Mouse (Mus musculus) heart, adult 8-10 months (tissue): ENCODE data around the gene Zfp51. TPM values are rescaled to one million over a fixed set of nuclear protein-coding genes. Genes with fewer than 3 reads are reported as not detected.
"Not testable (repeated sequence)": the region's sequence is repeated elsewhere in the genome, so short reads cannot be mapped to it uniquely, and the experiment has no call there.

Experiments used
- DNase-seq: peaks from one replicate; pipeline ENCODE4 v3.0.0; 2022; ENCODE audit warnings: low spot score
- total RNA-seq, 4 experiments: library from RNA; stranded (reverse); gene quantifications; 2 replicates each; pipeline ENCODE4 v1.2.4; 2022

Gene Zfp51
- total RNA-seq, result 1 to 10 TPM; 7.6 to 8.7 (median 8.0) TPM

DNA sequence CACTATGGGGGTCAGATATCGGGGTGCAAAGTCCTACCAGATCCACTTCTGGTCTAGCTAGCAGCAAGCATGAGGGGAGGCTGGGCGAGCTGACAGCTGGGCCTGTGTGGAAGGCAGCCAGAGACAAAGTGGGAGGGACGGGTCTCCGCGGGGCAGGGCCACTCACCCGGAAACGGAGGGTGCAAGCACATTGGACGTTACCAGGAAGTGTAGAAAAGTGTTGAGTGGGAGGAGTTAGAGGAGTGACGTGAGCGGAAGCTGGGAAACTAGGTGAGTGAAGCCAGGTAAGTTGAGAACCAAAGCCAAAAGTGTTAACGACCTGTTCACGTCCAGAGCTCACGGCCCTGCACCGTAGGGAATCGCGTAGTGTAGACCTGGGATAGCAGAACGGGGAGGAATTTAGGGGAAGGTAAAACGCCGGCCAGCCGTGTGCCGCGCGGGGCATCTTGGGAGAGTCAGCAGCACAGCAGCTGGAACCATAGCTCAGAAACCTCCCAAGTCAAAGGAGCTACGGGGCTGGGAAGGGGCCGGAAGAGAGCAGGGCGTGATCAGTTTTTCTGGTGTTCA is at the start of gene Zfp51:
TSS of gene Zfp51 (plus strand) at position 237 of the 567 bp plus-strand sequence.
- DNase-seq, result peak; percentile 96

DNA sequence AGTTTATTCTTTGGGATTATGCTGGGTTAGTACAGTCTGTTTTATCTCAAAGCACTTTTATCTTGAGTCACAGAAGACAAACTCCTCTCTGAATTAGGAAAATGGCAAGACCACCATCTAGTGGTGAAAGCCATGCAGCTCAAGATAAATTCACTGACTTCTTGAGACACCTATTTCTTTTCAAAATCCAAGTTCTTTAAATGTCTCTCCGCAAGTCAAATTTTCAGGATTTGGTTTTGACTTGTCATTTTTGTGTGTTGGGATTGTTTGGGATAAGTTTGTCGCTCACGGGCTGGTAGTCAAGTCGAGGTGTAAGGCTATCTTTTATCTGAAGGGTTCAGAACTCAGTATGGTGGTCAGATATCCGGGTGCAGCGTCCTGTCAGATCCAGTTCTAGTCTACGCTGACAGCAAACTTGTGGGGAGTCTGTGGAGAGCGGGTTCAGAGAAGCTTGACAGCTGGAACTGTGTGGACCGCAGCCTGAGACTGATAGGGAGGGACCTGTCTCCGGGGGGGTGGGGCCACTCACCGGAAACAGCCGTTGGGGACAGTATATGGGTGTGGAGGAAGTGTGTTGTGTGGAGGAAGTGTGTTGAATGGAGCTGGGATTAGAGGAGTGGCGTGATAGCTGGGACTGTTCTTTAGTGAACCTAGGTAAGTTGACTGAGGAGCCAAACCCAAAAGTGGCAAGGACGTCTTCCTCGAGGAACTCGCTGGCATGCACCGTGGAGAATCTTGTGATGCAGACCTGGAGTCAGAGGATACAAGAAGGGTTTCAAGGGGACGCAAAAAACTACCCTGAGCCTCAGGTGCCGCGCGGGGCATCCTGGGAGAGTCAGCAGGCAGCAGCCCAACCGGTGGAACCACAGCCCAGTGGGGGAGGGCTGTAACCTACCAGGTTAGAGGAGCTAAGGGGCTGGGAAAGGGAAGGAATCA is 27.2 kb upstream of the Zfp51 start, which contains the start of gene Zfp54:
TSS of gene Zfp54 (plus strand) at position 564 of the 936 bp plus-strand sequence.
- DNase-seq, result peak; percentile 71

DNA sequence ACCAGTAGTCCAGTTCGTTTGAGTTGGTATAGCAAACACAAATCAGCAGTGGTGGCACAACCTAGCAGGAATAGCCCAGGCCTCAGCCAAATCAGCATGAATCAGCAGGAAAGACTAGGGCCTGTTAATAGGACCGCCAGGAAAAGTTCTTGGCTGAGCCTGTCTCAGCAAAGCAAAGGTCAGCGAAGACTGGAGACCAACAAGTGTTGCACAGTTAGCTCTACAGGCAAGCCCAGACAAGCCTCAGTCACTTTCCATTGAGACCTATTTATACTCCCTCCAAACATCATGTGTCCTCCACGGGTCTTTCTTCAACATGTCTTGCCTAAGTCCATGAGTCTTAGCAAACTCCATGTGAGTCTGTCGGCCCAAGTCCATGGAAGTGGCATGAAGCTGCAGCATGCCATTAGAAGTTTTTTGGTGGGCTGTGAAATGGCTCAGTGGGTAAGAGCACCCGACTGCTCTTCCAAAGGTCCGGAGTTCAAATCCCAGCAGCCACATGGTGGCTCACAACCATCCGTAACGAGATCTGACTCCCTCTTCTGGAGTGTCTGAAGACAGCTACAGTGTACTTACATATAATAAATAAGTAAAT is 11.3 kb upstream of the Zfp51 start:
- DNase-seq, result not testable (repeated sequence)

DNA sequence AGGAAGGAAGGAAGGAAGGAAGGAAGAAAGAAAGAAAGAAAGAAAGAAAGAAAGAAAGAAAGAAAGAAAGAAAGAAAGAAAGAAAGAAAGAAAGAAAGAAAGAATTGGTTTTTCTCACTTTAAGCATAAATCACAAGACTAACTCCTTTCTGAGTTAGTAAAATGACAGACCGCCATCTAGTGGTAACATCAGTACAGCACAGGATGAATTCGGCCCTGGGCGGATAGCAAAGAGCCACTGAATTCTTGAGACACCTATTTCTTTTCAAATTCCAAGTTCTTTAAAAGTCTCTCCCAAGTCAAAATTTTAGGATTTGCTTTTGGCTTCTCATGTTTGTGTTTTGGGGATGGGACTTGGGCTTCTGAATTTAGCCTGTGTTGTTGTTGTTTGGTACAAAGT is 505 bp upstream of the Zfp51 start:
- peak; percentile 89 for DNase-seq

DNA sequence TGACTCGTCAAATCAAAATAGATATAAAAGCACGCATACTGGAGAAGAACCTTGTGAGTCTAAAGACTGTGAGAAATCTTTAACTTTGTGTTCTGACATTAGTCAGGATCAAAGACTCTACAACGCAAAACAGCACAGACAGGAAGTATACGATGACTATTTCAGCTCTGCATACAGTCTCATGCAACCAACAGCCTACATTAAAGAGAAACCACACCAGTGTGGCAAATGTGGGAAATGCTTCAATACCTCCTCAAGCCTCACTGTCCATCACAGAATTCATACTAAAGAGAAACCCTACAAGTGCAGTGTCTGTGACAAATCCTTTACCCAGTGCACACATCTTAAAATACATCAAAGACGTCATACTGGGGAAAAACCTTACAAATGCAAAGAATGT is 13.4 kb downstream of the Zfp51 start:
- no peak for DNase-seq

DNA sequence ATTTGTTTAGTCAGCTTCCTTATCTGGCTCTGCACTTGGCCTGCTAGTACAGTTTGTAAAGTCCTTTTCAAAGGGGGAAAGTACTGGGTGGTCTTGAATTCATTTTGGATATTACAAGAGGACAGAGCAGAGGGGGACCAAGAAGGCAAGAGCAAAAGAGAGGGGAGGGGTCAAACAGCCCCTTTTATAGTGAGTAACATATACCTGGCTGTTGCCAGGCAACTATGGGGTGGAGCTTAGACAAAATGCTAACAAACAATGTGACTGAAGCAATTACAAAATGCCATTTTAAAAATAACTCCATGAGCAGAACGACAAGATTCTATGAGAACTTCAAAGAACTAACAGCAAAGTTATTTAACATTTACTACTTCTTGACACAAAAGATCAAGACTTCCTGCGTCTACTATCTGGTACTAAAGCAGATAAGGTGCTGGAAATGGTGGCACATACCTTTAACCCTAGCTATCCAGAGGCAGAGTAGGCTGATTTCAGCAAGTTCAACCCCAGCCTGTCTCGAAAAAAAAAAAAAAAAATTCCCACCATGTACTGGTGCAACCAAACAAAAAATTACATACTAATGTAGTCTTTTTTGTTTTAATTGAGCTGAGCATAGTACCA is 22.0 kb downstream of the Zfp51 start:
- no peak for DNase-seq

DNA sequence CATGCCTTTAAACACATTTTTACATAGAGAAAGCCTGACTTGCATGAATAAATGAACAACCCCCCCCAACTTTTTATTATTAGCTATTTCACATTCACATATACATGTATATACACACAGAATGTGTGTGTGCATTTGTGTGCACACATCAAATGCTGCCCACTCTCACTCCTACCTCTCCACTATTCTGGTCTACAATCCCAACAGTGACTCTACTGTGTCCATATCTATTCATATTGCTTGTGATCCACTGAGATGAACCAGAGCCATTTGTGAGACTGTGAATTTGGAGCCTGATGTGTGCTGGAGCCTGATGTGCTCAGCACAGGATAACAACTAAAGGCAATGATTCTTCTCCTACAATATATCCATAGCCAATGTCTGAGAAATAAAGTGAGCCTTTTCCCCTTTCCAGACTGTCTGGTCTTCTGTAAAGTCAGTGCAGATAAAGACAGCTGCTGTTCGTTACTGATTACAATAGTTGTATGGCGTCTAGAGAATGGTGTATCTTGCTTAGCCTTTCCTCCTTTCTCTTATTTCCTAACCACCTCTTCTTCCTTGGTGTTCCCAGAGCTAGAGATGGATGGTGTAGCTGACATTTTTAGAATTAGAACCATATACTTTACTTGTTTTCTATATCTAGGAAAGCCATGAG is 22.6 kb downstream of the Zfp51 start:
- DNase-seq, result no peak

DNA sequence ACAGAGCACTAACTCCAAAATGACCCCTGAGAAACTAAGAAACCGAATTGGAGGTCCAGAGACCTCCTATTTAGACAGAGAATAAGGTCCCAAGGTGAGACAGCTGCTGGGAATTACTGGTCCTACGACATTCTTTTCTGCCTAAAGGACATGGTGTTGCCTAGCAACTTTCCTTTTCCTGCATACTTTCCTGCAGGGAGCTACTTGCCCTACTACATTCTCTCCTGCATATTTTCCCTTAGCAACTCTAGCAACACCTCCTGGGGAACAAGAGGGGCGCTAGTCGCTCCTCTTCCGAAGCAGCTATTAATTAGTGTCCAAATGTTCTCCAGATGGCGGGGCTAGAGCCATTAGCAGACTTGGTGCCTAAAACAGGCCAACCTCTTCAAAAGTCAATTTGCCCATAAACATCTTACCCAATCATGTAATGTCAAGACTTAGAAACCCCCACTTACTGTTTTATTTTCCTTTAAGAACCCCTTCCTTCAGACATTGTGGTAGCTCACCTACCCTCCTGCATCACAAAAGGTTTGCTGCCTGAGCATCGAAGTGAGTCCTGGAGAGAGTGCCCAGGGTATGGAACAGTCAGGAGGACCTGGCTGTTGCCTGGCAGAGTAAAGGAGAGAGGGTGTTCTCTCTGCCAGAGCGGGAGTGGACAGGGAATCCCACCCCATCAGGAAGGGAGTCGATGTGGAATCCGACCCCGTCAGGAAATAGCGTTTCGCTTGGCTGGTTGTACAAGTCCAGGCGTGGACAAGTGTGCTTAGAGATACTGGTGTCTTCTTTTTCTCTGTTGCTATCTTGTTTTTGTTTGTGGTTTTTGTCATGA is 23.4 kb downstream of the Zfp51 start:
- DNase-seq, result no peak

DNA sequence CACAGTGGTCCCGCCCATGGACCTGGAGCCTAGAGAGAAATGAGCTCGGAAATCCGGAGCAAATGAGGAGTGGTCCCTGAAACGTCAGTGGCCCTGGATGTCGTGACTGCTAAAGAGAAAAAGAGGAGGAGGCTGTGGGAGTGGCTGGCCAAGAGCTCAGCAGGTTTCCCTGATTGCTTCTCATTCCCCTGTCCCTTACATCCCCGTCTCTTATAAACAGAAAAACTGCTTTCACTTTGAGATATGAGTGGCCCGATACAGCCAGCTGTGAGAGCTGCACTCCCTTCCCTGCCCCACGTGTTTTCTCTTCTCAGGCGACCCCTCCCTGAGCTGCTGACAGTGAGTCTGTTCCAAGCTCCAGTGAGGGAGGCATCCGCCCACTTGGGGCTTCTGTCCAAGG is 24.6 kb downstream of the Zfp51 start:
- not testable (repeated sequence) for DNase-seq

DNA sequence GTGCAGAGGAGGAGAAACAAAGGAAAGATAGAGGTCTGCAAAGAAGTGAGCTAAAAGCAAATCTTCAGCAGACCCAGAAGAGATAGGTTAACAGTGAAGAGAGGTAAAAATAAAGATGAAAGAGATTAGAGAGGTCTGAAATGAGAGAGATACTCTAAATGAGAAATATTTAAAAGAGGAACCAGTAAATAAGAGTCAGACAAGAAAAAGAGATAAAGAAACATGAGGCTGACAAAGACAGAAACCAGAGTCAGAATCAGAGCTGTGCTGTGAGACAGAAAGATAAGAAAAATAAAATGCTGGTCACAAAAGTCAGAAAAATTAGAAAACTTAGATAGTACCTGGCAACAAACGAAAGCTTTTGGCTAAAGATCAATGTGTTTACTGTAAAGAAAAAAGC is 25.1 kb downstream of the Zfp51 start:
- DNase-seq, result not testable (repeated sequence)

DNA sequence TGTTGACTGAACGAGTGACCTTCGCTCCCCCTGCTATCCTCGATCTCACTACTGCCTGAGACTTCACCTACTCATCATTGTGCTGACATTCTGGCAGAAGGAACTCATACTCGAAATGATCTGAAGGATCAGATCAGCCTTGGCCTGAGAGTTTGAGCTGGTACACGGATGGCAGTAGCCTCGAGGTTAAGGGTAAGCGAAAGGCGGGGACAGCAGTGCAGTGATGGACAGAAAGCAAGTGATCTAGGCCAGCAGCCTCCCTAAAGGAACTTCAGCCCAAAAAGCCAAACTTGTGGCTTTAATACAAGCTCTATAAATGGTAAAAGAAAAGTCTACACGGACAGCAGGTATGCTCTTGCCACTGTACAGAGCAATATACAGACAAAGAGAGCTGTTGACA is 26.2 kb downstream of the Zfp51 start:
- not testable (repeated sequence) for DNase-seq

DNA sequence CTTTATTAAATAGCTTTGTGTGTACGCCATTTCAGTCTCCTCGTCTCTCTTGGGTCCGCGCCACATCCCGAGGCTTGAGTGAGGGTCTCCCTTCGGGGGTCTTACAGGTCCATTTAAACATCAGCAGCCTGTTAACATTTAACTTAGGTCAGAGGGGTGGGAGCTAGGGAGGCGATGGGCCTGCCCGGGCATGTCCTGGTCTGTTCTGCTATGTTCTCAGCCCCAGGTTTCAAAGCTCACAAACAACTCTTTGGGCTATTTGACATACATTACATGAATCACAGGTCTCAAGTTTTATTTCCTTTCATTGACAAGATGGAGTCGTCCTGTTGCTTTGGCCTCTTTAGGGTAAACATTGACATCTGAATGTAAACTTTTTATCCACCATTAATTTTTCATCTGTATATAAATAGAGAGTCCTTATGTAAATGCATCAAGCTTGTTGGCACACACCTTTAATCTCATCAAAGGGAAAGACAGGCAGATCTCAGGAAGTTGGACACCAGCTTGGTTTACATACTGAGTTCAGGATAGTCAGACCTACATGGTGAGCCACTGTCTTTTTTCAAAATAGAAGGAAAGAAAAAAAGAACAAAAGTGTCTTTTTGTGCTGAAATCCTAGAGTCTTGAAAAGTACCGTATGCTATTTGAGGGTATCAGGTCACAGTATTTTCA is 28.1 kb downstream of the Zfp51 start:
- not testable (repeated sequence) for DNase-seq

DNA sequence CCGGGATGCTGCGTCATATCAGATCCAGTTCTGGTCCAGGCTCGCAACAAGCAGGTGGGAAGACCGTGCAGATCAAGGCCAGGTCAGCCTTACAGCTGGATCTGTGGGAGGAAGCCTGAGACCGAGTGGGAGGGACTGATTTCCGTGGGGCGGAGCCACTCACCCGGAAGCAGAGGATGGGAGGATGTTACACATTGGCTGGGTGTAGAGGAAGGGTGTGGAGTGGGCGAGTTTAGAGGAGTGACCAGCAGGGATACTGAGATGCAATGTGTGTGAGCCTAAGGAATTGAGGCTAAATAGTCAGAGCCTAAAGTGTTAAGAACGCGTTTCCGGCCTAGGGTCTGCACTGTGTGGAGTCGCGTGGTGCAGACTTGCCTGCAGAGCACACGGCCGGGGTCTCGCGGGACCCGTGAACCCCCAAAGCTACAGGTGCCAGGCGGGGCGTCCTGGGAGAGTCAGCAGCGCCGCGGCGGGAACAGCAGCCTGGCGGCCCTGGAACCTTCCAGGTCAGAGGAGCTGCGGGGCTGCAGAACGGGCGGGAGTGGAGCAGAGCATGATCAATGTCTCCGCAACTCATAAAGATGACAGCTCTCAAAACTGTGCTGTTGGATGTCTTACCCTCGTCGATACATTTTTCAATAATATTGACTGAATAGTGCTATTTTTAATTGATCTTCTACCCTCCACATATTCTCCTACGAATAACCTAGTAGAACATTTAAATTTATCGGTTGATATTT is 38.8 kb downstream of the Zfp51 start, which contains the start of gene Zfp53:
TSS of gene Zfp53 (plus strand) at position 239 of the 740 bp plus-strand sequence.
- peak; percentile 93 for DNase-seq

DNA sequence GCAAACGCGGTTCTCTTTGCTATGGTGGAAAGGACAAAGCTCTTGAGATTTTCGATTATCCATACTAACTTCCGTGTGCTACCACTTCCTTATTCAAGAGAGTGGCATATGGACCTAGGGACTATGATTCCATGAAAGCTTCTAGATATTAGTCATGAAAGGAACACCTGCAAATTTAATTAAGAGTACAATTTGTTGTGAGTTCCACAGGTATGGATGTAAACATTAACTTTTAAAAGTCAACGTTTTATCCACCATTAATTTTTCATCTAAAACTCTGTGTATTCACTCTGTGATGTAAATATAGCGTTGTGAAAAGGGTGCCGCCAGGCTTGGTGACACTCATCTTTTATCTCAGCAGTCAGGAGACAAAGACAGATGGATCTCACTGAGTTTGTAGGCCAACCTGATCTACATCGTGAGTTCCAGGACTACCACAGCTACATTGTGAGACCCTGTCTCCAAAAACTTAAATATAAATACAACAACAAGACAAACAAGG is 39.4 kb downstream of the Zfp51 start:
- DNase-seq, result no peak

DNA sequence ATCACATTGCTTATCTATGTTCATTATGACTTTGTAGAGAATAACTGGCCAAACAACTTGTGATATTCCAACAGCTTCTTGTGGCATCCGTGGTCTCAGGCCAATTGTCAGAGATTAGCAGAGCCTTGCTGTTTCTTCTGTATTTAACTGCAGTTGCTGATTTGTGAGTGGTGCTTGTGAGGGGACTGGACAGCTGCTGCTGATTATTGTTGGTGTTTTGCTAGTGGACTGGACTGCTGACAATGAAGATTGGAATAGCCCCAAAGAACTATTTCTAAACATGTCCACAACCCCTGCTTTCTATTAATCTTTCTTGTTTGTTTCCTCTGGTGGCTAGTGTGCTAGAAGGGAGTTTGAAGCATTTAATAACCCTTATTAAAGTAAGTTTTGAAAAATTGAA is 51.2 kb downstream of the Zfp51 start:
- no peak for DNase-seq

DNA sequence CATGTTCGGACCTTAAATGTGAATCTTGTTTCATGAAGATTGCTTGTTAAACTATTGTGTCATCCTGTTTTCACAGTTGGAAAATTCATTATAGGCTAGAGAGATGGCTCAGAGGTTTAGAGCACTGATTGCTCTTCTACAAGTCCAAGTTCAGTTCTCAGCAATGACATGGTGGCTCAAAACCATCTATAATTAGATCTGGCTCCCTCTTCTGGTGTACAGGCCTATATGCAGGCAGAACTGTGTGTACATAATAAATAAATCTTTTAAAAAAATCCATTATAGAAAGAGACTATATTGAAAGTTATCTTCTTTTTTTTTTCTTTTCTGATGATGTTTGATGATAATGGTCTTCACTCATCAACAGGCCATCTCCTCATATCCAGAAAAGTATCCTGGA is 54.4 kb downstream of the Zfp51 start:
- no peak for DNase-seq

DNA sequence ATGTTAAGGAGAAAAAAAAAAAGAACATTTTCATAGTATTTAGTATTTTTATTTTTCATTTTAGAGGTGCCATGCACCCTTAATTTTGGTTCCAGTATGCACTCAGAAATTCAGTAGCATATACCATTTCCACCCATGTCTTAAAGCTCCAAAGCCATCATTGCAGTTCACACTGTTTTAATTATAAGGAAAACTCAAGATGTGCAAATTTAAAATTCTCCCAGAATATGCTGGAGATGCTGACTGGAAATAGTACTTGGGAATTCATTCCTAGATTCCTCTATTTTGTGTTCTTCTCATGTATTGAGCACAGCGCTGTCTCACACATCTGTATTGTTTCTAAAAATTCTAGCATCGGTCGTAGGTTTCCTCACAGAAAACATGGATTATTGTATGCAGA is 56.1 kb downstream of the Zfp51 start:
- no peak for DNase-seq

DNA sequence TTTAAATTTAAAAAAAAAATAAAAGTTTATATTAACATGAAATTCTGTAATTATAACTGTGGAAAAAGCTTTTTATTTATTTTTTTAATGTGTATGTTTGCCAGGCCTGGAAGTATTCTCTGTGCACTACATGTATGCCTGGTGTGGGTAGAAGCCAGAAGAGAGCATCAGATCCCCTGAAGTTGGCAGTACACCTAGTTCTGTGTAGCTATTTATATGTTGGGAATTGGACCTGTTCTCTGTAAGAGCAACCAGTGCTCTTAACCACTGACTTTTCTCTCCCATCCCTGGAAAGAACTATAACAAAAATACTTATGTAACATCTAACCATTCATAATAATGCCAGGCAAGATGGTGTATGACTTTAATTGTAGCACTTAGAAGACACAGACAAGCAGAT is 59.6 kb downstream of the Zfp51 start:
- peak; percentile 61 for DNase-seq
